Mouse (Mus musculus): Measurements from ENCODE around the gene Myh4.

Gene Myh4

DNA sequence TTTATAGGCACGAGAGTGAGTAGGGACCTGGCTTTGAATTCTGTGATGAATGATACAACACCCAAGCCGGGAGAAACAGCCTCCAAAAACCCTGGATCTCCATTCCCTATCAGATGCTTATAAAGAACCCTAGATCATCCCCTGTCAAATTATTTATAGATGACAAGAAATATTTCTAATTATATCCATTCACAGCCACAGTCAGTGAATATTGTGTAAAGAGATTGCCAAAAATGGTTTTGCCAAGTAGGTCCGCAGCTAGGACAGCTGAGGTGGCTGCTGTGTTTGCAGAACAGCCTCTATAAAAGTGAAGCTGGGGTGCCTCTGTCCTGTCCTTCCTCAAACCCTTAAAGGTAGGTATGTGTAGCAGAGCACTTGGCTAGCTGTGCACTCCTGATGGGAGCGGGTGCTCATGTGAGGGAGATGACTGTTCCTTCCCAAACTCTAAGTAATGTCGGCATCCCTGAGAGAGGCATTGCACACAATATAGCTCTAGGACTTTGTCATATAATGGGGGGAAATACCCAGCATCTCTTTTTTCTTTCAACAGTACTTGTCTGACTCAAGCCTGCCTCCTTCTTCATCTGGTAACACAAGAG lies at the start of gene Myh4:
Myh4 (plus strand) TSS at position 549 of the 599 bp plus-strand sequence.
- DNase-seq, result no peak

DNA sequence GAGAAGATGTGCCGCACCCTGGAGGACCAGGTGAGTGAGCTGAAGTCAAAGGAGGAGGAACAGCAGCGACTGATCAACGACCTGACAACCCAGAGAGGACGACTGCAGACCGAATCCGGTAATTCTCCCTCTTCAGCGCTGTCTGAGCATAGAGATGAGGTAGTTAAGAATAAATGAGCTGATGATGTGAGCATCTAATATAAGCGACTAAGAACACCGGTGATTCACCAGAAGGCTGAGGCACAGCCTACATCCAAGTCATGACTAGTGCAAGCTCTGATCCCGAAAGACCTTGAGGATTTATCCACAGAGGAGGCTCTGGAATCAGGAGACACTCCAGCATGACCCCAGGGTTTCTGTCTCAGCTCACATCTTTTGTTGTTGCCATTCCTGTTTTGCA lies 47.5 kb upstream of the Myh4 start:
- DNase-seq, result no peak

DNA sequence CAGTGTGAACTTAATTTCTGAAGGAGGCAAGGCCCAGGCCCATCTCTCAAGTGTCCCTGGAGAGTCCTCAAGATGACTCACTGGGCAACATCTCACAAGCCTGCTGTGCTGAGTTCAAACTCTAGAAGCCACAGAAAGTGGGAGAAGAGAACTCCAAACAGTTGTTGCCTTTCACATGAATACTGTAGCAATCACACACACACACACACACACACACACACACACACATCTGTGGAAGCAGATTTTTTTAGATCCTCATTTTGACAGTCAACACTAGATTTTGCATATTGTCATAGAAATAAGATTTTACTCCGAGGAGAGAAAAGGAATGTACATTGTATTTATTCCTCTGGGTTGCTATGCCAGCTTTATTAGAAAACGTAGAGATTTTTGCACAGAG lies 47.0 kb upstream of the Myh4 start:
- no peak for DNase-seq

DNA sequence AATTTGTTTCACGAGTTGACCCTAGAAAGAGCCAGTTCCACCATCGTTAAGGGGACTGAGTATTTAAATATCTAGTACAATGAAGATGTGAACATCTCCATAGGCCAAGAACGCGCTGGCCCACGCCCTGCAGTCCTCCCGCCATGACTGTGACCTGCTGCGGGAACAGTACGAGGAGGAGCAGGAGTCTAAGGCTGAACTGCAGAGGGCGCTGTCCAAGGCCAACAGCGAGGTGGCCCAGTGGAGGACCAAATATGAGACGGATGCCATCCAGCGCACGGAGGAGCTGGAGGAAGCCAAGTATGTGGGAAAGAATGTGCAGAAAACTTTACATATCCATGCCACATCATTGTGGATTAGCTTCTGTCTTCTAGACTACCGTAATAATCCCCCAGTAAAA lies 46.3 kb upstream of the Myh4 start:
- DNase-seq, result no peak

DNA sequence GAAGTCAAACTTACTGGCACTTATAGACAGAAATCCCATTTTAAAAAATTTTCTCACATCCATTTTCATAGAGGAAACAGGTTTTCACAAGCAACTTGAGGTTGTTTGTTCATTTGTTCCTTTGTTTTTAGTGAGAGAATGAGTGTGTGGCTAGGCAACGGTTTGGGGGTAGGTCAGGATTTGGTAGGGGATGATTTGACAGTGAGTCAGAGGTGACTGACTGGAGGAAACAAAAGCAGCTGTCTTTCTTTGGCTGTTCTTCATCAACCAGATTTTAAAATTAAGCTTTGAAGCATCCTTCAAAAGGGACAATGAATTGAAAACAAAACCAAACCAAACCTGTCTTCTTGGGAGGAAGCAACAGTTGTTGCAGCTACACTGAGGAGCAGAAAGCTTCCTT lies 38.5 kb upstream of the Myh4 start:
- no peak for DNase-seq

DNA sequence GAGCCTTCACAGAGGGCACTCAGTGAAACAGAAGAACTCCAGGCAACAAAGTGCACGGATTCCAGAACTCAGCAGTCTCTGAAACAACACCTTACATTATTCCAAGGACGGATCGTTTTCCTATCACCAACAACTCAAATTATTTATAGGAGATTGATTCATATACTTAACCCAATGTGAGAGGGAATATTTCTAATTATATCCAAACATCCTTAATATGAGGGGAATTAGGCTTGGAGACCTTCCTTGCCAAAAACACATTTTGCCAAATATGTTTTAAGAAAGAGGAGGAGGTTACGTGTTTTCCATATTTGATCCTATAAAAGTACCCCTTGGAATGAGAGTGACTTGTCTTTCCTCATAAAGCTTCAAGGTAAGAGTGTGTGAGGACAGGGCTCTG lies 38.1 kb upstream of the Myh4 start, which contains the start of gene Myh1:
Myh1 (plus strand) TSS at position 301 of the 400 bp plus-strand sequence.
- no peak for DNase-seq

DNA sequence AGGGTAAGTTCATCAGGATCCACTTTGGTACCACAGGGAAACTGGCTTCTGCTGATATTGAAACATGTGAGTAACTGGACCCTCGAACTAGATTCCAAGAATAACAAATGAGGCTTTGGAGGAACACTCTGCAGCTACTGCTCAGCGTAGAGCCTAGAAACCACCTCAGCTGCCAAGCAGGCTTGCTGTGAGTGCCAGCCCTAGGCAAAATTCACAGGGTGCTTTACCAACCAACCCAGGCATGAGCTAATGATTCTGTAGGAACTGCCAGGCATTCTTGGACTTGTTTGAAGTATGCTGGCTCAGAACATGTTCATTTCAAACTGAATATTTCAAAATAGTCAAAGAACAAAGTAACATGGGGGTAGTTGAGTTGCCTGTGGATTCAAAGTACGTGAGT lies 33.1 kb upstream of the Myh4 start:
- no peak for DNase-seq

DNA sequence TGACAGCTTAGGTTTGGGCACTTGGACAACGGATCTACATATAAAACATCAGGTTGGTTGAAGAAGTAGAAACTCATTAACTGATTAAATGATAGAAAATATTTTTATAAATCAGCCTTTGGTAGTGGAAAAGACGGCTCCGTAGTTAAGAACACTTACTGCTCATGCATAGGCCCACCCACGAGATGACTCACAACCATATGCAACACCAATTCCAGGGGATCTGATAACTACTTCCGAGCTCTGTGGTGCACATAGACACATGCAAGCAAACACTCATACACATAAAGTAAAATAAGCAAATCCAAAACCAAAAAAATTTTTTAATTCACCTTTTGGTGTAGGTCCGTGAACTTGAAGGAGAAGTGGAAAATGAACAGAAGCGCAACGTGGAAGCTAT lies 16.0 kb upstream of the Myh4 start:
- DNase-seq, result no peak

DNA sequence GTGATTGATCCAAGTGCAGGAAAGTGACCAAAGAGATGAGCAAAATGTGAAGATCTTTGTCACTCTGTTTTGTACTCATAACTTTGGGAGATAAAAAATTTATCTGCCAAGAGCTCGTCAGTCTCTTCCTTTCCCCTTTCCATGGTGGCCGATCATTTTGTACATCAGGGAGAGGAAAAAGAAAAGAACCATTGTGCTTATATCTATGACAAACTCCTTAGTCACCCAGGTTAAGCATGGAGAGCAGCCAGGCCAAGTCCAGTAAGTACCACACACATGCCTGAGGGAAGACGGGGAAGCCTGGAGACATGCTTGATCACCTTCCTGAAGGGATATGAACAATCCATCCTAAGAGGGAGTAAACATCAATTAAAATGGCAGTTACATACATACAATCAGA lies 13.4 kb upstream of the Myh4 start:
- no peak for DNase-seq

DNA sequence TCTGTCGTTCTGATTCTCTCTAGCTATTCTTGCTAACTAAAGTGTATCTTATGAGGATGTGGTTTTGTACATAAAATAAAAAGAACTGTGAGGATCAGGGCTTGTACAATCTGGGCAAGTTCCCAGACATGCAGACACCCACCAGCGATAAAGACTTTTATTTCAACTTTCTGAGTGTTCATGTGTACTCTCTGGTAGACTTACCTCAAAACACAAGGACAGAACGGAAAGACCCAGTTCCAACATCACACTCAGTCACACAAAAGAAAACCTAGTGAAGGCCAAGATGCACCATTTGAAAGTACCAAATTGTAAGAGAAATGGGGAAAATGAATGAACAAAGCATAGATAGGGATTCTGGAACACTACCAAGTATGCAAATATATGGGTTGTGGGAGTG lies 9.1 kb upstream of the Myh4 start:
- DNase-seq, result no peak

DNA sequence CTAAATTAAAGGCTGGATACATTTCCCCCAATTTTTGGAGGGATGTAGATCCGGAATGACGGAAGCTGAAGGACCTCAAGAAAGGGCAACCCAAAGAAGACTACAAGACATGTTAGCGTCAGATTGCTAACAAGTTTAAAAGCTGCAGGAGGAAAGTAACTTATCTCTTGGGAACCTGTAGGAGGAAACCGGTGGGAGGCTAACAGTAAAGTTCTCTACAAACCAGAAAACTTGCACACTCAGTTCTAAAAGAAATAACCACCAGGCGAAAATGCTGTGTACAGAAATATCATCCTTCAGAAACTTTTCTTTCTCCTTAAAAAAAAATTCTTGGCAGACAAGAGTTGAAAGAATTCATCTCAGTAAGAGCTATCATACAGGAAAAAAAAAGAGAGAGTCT lies 8.7 kb upstream of the Myh4 start:
- DNase-seq, result no peak

DNA sequence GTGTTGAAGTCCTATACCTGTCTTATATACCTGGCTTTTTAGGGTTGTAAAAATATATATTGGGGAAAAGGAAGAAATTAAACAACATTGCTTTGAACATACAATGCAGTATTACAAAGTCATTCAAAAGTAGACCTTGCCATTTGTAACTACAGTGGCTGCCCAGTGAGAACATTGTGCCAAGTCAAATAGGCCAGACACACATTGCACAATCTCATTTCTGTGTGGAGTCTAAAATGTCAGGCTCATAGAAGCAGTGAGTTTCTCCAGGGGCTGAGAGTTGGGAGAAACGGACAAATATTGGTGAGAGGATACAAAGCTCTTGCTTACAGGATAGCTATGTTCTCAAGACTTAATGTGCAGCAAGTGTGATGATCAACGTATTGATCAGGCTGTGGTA lies 7.9 kb upstream of the Myh4 start:
- no peak for DNase-seq

DNA sequence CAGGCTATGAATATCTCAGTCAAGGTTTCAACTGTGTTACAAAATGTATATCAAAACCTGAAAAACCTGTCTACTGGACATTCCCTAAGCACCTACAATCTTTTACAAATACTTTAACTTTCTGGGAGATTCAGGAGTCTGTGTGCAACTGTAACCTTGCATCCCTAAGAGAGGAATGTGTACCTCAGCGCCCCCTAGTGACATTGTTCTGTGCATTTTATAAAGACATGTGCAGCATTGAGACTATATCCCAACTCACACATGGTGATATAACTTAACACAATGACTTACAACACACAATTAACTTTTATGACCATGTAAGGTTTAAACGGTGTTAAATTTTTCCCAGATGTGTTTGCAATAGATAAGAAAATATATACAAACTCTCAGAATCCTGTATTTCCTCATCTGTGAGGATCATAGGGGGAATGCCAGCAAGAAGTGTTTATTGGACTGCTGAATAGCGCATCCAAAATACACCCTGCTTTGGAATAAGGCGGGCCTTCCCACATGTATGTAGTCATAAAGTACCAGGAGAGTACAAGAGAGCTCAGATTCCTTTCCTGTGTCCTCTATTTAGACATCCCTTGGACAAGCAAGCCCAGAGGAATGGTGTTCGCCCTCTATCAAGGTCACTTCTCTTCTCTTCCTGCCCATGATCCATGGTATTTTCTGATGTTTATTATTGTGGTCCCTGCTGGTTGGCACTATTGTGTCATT lies 2.0 kb upstream of the Myh4 start:
- peak; percentile 23 for DNase-seq

DNA sequence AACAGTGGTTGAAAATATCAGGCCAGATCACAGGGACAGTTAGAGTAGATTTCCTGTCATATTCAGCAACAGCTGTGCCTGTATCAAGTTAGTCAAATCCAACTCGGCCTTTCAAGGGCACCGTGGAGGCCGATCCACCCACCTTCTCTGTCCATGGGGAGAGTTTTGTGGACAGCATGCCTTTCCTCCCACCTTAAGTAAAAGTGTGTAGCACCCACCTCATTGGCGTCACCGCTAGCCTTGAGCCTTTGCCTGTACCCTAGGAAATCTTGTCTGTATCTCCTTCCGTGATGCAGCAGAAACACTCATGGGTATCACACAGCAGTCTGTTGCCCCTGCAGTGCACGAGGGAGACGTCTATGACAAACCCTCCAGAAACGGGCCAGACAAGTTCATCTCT lies 1.0 kb upstream of the Myh4 start:
- DNase-seq, result no peak

DNA sequence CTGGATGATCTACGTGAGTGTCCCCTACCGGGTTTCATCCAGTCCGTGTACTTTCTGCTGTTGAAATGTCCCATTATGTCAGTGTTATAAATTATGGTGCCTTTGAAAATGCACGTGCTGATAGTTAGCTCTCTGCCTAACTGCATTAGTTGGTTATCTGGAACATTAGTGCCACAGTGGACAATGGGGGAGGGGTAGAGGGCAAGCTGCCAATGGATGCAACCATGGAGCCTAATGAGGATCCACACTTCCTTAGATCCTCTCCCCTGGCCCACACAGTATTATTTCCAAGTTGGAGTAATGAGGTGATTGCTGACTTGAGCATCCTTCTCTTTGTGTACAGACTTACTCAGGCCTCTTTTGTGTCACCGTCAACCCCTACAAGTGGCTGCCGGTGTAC lies 3.2 kb downstream of the Myh4 start:
- no peak for DNase-seq

DNA sequence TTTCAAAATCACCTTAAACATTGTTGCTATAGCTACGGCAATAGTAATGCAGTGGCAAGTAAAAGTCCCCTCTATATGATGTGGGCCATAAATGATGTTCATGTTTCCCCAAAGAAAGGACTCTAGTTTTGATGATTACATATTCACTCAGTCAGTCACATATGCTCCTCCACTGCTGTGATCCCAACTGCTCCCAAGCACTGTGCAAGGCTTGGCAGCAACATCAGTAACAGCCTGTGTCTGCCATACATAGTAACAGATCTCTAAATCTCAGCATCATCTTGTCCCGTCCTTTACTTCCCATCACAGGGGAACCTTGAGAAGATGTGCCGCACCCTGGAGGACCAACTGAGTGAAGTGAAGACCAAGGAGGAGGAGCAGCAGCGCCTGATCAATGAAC lies 15.9 kb downstream of the Myh4 start:
- no peak for DNase-seq

DNA sequence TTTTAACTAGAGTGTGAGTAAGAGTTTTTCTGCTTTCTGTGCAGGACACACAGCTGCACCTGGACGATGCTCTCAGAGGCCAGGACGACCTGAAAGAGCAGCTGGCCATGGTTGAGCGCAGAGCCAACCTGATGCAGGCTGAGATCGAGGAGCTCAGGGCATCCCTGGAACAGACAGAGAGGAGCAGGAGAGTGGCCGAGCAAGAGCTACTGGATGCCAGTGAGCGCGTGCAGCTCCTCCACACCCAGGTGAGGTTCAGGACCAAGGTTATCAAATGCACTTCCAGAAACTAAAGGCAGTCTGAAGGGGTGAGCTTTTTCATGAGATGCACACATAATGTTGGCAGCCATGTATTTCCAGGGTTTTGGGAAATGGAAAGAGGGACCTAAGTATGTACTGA lies 19.2 kb downstream of the Myh4 start:
- no peak for DNase-seq

DNA sequence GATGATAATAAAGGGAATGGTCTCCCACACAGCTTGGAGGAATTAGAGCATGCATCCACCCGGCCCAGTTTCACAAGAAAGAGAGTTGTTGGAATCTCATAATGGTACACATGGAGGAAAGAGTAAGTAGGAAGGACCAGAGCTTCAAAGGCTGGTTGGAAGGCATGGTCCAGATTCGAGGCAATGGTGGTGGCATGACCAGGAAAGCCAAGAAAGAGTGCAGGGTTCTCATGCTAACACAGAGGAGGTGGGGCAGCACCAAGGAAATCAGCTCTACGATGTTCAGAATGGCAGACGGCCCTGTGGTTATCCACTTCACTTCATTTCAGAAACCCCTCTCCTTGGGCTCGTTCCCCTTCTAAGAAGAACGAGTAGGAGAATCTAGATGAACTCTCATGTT lies 23.1 kb downstream of the Myh4 start:
- no peak for DNase-seq

DNA sequence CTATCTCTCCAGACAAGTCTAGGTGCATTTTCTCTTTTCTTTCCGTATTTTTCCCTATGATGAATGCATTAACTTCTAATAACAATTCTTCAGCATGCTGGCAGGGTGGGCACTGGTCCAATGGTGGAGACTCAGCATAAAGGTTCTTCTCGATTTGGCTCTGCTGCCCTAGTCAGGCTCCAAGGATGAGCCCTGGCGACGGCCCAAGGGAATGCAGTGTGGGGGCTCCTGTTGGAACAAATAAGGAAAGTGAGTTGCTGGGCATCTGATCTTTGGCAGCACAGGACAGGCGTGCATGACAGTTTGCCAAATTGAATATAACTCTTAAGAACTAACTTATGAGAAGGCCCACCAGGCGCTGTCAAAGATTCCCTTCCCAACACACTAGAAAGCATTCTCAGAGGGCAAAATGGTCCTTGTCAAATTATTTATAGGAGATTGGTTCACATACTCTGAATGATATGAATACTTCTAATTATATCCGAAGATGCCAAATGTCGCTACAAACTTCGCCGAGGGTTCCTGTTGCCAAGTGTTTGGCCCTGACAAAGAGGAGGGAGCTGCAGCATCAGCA lies 38.9 kb downstream of the Myh4 start, which contains the start of gene Myh8:
Myh8 (plus strand) TSS at position 524 of the 574 bp plus-strand sequence.
- peak; percentile 9 for DNase-seq

DNA sequence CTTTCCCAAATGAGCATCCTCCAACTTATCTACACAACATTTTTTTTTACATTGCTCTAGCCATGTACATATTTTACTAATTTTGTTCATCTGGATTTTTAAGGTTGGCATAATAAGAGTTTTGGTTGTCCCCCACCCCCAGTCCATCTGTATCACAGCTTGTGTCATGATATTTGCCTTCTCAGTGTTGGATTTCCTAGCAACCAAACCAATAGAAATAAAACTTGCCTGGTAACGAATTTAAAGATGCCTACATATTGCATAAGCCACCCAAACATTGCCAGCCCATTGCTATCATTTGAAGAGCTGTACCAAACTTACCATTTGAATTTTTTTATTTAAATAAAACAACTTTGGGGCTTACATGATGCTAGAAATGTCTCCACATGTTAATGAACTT lies 55.6 kb downstream of the Myh4 start:
- no peak for DNase-seq
